ENCODE assay signal across 12 mouse cellular contexts in genomic region chr4:97924855-97925254, GRCm38 (mm10).
DNase-seq lines count a peak whose midpoint lies in the region; ATAC-seq and TF ChIP-seq lines count a peak whose summit lies in the region.
"Had no signal": no experiment of that assay in that cellular context is flagged by ENCODE, and none has a peak within 500 bp of the region (broad histone marks: within the 10 kb centered on the region; RNA-seq: fewer than 3 reads in every experiment).

No protein-coding gene starts in this region.

- no peak for ATAC-seq in heart, embryonic 15.5 days (replicated peaks; ENCODE audit: insufficient number of reproducible peaks, insufficient read depth, low FRiP score, low read depth)
- no peak for ATAC-seq in liver, postnatal 0 days
- ATAC-seq in liver, embryonic 12.5 days, result no peak
- ATAC-seq in forebrain, embryonic 12.5 days (ENCODE audit: low FRiP score), result no peak
- no peak for ATAC-seq in hindbrain, postnatal 0 days

- no peak for TF ChIP-seq CTCF in liver, postnatal 0 days (IDR thresholded peaks at IDR 0.05; ENCODE audit: low read depth)
- no peak for TF ChIP-seq CTCF in hindbrain, postnatal 0 days (IDR thresholded peaks at IDR 0.05; ENCODE audit: low read depth)

- no peak for DNase-seq in heart, postnatal 36 days
- no peak for DNase-seq in liver, postnatal 0 days
- DNase-seq in hindbrain, postnatal 0 days (ENCODE audit: low spot score), result no peak
- DNase-seq in ovary, postnatal 36 days (ENCODE audit: low spot score), result no peak
- no peak for DNase-seq in cerebellum, adult 11 months
- DNase-seq: cerebellum, adult 8-10 months; gastrocnemius, postnatal 10 days had no signal

- peaks cover 47% of the 10 kb centered on the region for H3K4me1 ChIP-seq in heart, embryonic 15.5 days (replicated peaks)
- H3K4me1 ChIP-seq in liver, postnatal 0 days (ENCODE audit: insufficient read depth), result peaks cover 31% of the 10 kb centered on the region
- peaks cover 17% of the 10 kb centered on the region for H3K4me1 ChIP-seq in liver, embryonic 12.5 days
- H3K4me1 ChIP-seq in forebrain, embryonic 12.5 days, result peaks cover 38% of the 10 kb centered on the region
- H3K4me1 ChIP-seq in hindbrain, postnatal 0 days (ENCODE audit: insufficient read depth, low read length), result peaks cover 28% of the 10 kb centered on the region

- 81% methylated on average over 3 of the region's 3 CpGs for WGBS in heart, embryonic 15.5 days
- 81% methylated on average over 3 of the region's 3 CpGs for WGBS in liver, postnatal 0 days (ENCODE audit: insufficient replicate concordance)
- WGBS in liver, embryonic 12.5 days (ENCODE audit: insufficient replicate concordance), result 82% methylated on average over 3 of the region's 3 CpGs
- 58% methylated on average over 3 of the region's 3 CpGs for WGBS in forebrain, embryonic 12.5 days
- 69% methylated on average over 3 of the region's 3 CpGs for WGBS in hindbrain, postnatal 0 days

- no peak overlapping the region for H3K9ac ChIP-seq in heart, embryonic 15.5 days
- no peak overlapping the region for H3K9ac ChIP-seq in liver, postnatal 0 days (replicated peaks)
- no peak overlapping the region for H3K9ac ChIP-seq in liver, embryonic 12.5 days
- no peak overlapping the region for H3K9ac ChIP-seq in forebrain, embryonic 12.5 days
- no peak overlapping the region for H3K9ac ChIP-seq in hindbrain, postnatal 0 days (replicated peaks; ENCODE audit: low read length)

- H3K36me3 ChIP-seq in heart, embryonic 15.5 days, result no peaks in the 10 kb centered on the region
- no peaks in the 10 kb centered on the region for H3K36me3 ChIP-seq in liver, postnatal 0 days (replicated peaks; ENCODE audit: insufficient read depth, low read length)
- no peaks in the 10 kb centered on the region for H3K36me3 ChIP-seq in liver, embryonic 12.5 days
- no peaks in the 10 kb centered on the region for H3K36me3 ChIP-seq in forebrain, embryonic 12.5 days (replicated peaks)
- no peaks in the 10 kb centered on the region for H3K36me3 ChIP-seq in hindbrain, postnatal 0 days (ENCODE audit: insufficient read depth, low read length)

- no peaks in the 10 kb centered on the region for H3K9me3 ChIP-seq in heart, embryonic 15.5 days (replicated peaks)
- H3K9me3 ChIP-seq in liver, postnatal 0 days (ENCODE audit: low read length), result no peaks in the 10 kb centered on the region
- H3K9me3 ChIP-seq in liver, embryonic 12.5 days (replicated peaks), result no peaks in the 10 kb centered on the region
- no peaks in the 10 kb centered on the region for H3K9me3 ChIP-seq in forebrain, embryonic 12.5 days
- no peaks in the 10 kb centered on the region for H3K9me3 ChIP-seq in hindbrain, postnatal 0 days (ENCODE audit: low read length)

- no peak overlapping the region for H3K4me2 ChIP-seq in heart, embryonic 15.5 days
- H3K4me2 ChIP-seq in liver, postnatal 0 days (ENCODE audit: low read depth, low read length), result no peak overlapping the region
- H3K4me2 ChIP-seq in liver, embryonic 12.5 days, result no peak overlapping the region
- no peak overlapping the region for H3K4me2 ChIP-seq in forebrain, embryonic 12.5 days
- H3K4me2 ChIP-seq in hindbrain, postnatal 0 days (ENCODE audit: low read depth, low read length), result peak overlapping the region; percentile 30

- intact Hi-C loops in heart, postnatal 36 days (cut with DNase I), result loop anchor here (5.0 kb wide), 4 partner anchors 77 to 397 kb away; no protein-coding TSS in a partner anchor

- TF ChIP-seq EP300 in liver, postnatal 0 days (IDR thresholded peaks at IDR 0.05; ENCODE audit: low read depth), result no peak

- H3K27me3 ChIP-seq in heart, embryonic 15.5 days, result no peaks in the 10 kb centered on the region
- H3K27me3 ChIP-seq in liver, postnatal 0 days (ENCODE audit: insufficient read depth, low read length), result no peaks in the 10 kb centered on the region
- H3K27me3 ChIP-seq in liver, embryonic 12.5 days (replicated peaks), result no peaks in the 10 kb centered on the region
- H3K27me3 ChIP-seq in forebrain, embryonic 12.5 days, result no peaks in the 10 kb centered on the region
- no peaks in the 10 kb centered on the region for H3K27me3 ChIP-seq in hindbrain, postnatal 0 days (ENCODE audit: insufficient read depth, low read length)

- no peak overlapping the region for H3K4me3 ChIP-seq in heart, embryonic 15.5 days
- no peak overlapping the region for H3K4me3 ChIP-seq in liver, postnatal 0 days (ENCODE audit: low read depth, low read length)
- no peak overlapping the region for H3K4me3 ChIP-seq in liver, embryonic 12.5 days
- H3K4me3 ChIP-seq in forebrain, embryonic 12.5 days (replicated peaks), result no peak overlapping the region
- H3K4me3 ChIP-seq in hindbrain, postnatal 0 days (ENCODE audit: low read length), result no peak overlapping the region
- H3K4me3 ChIP-seq: erythroblast, embryonic 14.5 days had no signal

- H3K27ac ChIP-seq in heart, embryonic 15.5 days, result peak overlapping the region; percentile 69
- 0 out of 2 replicates have a peak overlapping the region, but pooled peaks have one; percentile 26 for H3K27ac ChIP-seq in liver, postnatal 0 days (ENCODE audit: low read depth)
- no peak overlapping the region for H3K27ac ChIP-seq in liver, embryonic 12.5 days
- peak overlapping the region; percentile 72; the same call in 1 of the 2 replicates for H3K27ac ChIP-seq in forebrain, embryonic 12.5 days
- H3K27ac ChIP-seq in hindbrain, postnatal 0 days, result peak overlapping the region; percentile 52; the same call in 1 of the 2 replicates
- H3K27ac ChIP-seq: macrophage had no signal
